ENCODE assay signal across 10 mouse cellular contexts in the genomic region with DNA sequence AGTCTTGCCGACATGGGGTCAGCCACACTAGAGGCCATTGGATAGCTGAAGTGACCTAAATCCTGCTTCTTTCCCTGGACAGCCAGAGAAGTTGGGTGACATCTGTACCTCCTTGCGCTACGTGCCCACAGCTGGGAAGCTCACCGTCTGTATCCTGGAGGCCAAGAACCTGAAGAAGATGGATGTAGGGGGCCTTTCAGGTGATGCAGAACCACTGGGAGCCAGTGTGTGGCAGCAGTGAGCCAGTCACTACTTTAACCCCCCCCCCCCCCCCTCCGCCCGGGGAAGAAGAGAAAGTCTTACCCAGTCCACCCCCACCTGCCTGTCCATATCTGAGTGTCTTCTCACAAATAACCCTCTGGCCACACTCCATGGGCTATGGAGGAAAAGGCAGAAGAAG.
A peak's percentile ranks its signal among the peaks of the same experiment; 100 is the strongest.
DNase-seq lines count a peak whose midpoint lies in the region; ATAC-seq and TF ChIP-seq lines count a peak whose summit lies in the region.
"Had no signal": no experiment of that assay in that cellular context is flagged by ENCODE, and none has a peak within 500 bp of the region (broad histone marks: within the 10 kb centered on the region; RNA-seq: fewer than 3 reads in every experiment).

No protein-coding gene starts in this region.

- 54% methylated on average over 6 of the region's 6 CpGs for WGBS in spleen, adult 2 months
- WGBS in embryonic facial prominence, embryonic 10.5 days, result 54% methylated on average over 6 of the region's 6 CpGs
- WGBS in forebrain, embryonic 12.5 days, result 49% methylated on average over 6 of the region's 6 CpGs

- DNase-seq in gastrocnemius, postnatal 10 days, result peak; percentile 67
- DNase-seq in gastrocnemius, postnatal 4 days (ENCODE audit: low spot score in 2 of 2), result no peak
- peak in 1 of 2 experiments; percentile 13 for DNase-seq in spleen, adult 2 months (ENCODE audit: low read depth in 1 of 2, low spot score in 2 of 2)
- no peak for DNase-seq in spleen, adult 12 weeks (ENCODE audit: low spot score)
- peak; percentile 48 for DNase-seq in embryonic facial prominence, embryonic 10.5 days (ENCODE audit: low spot score)
- DNase-seq in retina, postnatal 1 day, result peak; percentile 42
- no peak for DNase-seq in gastrocnemius, postnatal 36 days

- H3K36me3 ChIP-seq in spleen, adult 2 months (ENCODE audit: control insufficient read depth, insufficient read depth, low read length), result no peaks in the 10 kb centered on the region
- H3K36me3 ChIP-seq in embryonic facial prominence, embryonic 10.5 days (replicated peaks), result no peaks in the 10 kb centered on the region
- H3K36me3 ChIP-seq in forebrain, embryonic 12.5 days (replicated peaks), result no peaks in the 10 kb centered on the region
- H3K36me3 ChIP-seq: heart, embryonic 13.5 days had no signal

- peaks cover 4% of the 10 kb centered on the region for H3K4me1 ChIP-seq in spleen, adult 2 months (ENCODE audit: control insufficient read depth, insufficient read depth, insufficient read length)
- peaks cover 17% of the 10 kb centered on the region for H3K4me1 ChIP-seq in embryonic facial prominence, embryonic 10.5 days
- peaks cover 3% of the 10 kb centered on the region; the same call in 1 of the 2 replicates for H3K4me1 ChIP-seq in forebrain, embryonic 12.5 days

- ATAC-seq in forebrain, embryonic 12.5 days (ENCODE audit: low FRiP score), result no peak

- no peaks in the 10 kb centered on the region for H3K27me3 ChIP-seq in spleen, adult 2 months (ENCODE audit: control insufficient read depth, insufficient read depth, low read length)
- H3K27me3 ChIP-seq in embryonic facial prominence, embryonic 10.5 days (replicated peaks; ENCODE audit: low read depth, poor library complexity, severe bottlenecking), result peaks cover 14% of the 10 kb centered on the region
- H3K27me3 ChIP-seq in forebrain, embryonic 12.5 days, result no peaks in the 10 kb centered on the region
- H3K27me3 ChIP-seq: heart, embryonic 13.5 days had no signal

- TF ChIP-seq CTCF in spleen, adult 2 months (IDR thresholded peaks at IDR 0.05; ENCODE audit: extremely low read depth, insufficient read depth, insufficient read length, insufficient replicate concordance), result peak; percentile 45; the same call in 1 of the 2 replicates

- H3K4me2 ChIP-seq in forebrain, embryonic 12.5 days, result no peak overlapping the region
- H3K4me2 ChIP-seq: heart, embryonic 13.5 days had no signal

- TF ChIP-seq POLR2A in spleen, adult 2 months (IDR thresholded peaks at IDR 0.05; ENCODE audit: low read depth, low read length), result no peak

- H3K9me3 ChIP-seq in embryonic facial prominence, embryonic 10.5 days, result no peaks in the 10 kb centered on the region
- H3K9me3 ChIP-seq in forebrain, embryonic 12.5 days, result no peaks in the 10 kb centered on the region
- H3K9me3 ChIP-seq: heart, embryonic 13.5 days had no signal

- intact Hi-C loops in gastrocnemius, postnatal 36 days (cut with DNase I), result loop anchor here (5.0 to 10.0 kb wide), 2 partner anchors 82 to 219 kb away; a partner anchor contains a TSS

- H3K4me3 ChIP-seq in spleen, adult 2 months (ENCODE audit: extremely low read depth, insufficient read depth, insufficient read length), result no peak overlapping the region
- H3K4me3 ChIP-seq in embryonic facial prominence, embryonic 10.5 days, result no peak overlapping the region
- H3K4me3 ChIP-seq in forebrain, embryonic 12.5 days (replicated peaks), result no peak overlapping the region
- H3K4me3 ChIP-seq: heart, embryonic 13.5 days; myocyte had no signal

- H3K9ac ChIP-seq in forebrain, embryonic 12.5 days, result no peak overlapping the region
- H3K9ac ChIP-seq: heart, embryonic 13.5 days had no signal

- H3K27ac ChIP-seq in spleen, adult 2 months (ENCODE audit: insufficient read depth, low read length), result no peak overlapping the region
- no peak overlapping the region for H3K27ac ChIP-seq in embryonic facial prominence, embryonic 10.5 days (replicated peaks)
- no peak overlapping the region for H3K27ac ChIP-seq in forebrain, embryonic 12.5 days
- H3K27ac ChIP-seq: heart, embryonic 13.5 days had no signal

Comparison
In these comparisons a context has a peak if more than half of its experiments do, and no peak if none do; other contexts are left out.
1. DNase-seq: peak in gastrocnemius, postnatal 10 days (single experiment), embryonic facial prominence, embryonic 10.5 days (single experiment) and retina, postnatal 1 day (single experiment); none in gastrocnemius, postnatal 4 days (0 of 2), spleen, adult 12 weeks (single experiment) and gastrocnemius, postnatal 36 days (0 of 2).